ENCODE assay signal across 16 mouse cellular contexts in the genomic region with DNA sequence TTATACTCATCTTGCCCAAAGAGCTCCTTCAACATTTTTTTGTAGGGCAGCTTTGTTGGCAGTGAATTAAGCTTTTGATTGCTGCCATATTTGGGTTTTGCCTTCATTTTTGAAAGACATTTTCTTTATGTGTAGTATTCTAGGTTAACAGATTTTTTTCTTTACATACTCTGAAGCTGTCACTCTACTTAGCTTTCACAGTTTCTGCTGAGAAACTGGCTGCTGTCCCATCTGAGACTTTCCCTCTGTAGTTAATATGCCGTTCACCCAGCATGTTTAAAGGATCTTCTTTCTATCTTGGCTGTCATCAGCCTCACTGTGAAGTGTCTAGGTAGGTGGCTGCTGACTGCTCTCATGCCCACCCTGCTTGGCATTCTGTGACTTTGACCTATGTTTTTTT.
"Had no signal": no experiment of that assay in that cellular context is flagged by ENCODE, and none has a peak within 500 bp of the region (broad histone marks: within the 10 kb centered on the region; RNA-seq: fewer than 3 reads in every experiment).

No protein-coding gene starts in this region.

- H3K4me3 ChIP-seq: layer of hippocampus, adult 2 months; limb, embryonic 10.5 days; liver, embryonic 12.5 days; megakaryocyte, embryonic 14.5 days; midbrain, embryonic 12.5 days had no signal

- H3K36me3 ChIP-seq: limb, embryonic 10.5 days; liver, embryonic 12.5 days; midbrain, embryonic 12.5 days had no signal

- DNase-seq: kidney, adult 11 months; kidney, adult 9 months; kidney, postnatal 4 days; lung, embryonic 14.5 days; lung, postnatal 14 days; thymus, adult 18-20 months; thymus, postnatal 14 days had no signal

- H3K27ac ChIP-seq: kidney, postnatal 0 days; layer of hippocampus, adult 2 months; limb, embryonic 10.5 days; liver, embryonic 12.5 days; macrophage; midbrain, embryonic 12.5 days; stomach, postnatal 0 days had no signal

- ATAC-seq: liver, embryonic 12.5 days; midbrain, embryonic 16.5 days had no signal

- H3K4me1 ChIP-seq: limb, embryonic 10.5 days; liver, embryonic 12.5 days; megakaryocyte, embryonic 14.5 days; midbrain, embryonic 12.5 days had no signal

- H3K4me2 ChIP-seq: liver, embryonic 12.5 days; lung, embryonic 14.5 days; midbrain, embryonic 12.5 days had no signal

- H3K27me3 ChIP-seq: liver, embryonic 12.5 days; megakaryocyte, embryonic 14.5 days; midbrain, embryonic 12.5 days had no signal

- H3K9me3 ChIP-seq: limb, embryonic 10.5 days; liver, embryonic 12.5 days; megakaryocyte, embryonic 14.5 days; midbrain, embryonic 12.5 days had no signal

- H3K9ac ChIP-seq: liver, embryonic 12.5 days; lung, embryonic 14.5 days; midbrain, embryonic 12.5 days had no signal
